Mouse (Mus musculus) hindbrain, embryonic 13.5 days (tissue): ENCODE data around the gene A630001G21Rik. TPM values are rescaled to one million over a fixed set of nuclear protein-coding genes. Genes with fewer than 3 reads are reported as not detected.

Experiments
- ATAC-seq: fragments of 200-750 bp; cut with Nextera tagmentation; 2 replicates; pipeline ENCODE4 v1.8.0; 2017; ENCODE audit warnings: moderate TSS enrichment; ENCODE audit not compliant: low FRiP score
- H3K27ac ChIP-seq: fragments of 300-500 bp; sonication (generic); 2 replicates; pipeline ENCODE4 v1.5.1; 2015; ENCODE audit warnings: inconsistent platforms, mild to moderate bottlenecking, moderate library complexity
- H3K27me3 ChIP-seq: fragments of 300-500 bp; sonication (generic); 2 replicates; pipeline ENCODE4 v1.6.1; 2015; ENCODE audit warnings: mild to moderate bottlenecking, inconsistent platforms
- H3K36me3 ChIP-seq: fragments of 300-500 bp; sonication (generic); 2 replicates; pipeline ENCODE4 v1.6.1; 2015; ENCODE audit warnings: mild to moderate bottlenecking, inconsistent platforms
- H3K4me1 ChIP-seq: fragments of 300-500 bp; sonication (generic); replicated peaks from 2 replicates; pipeline ENCODE4 v1.6.1; 2015; ENCODE audit warnings: inconsistent platforms
- H3K4me2 ChIP-seq: fragments of 300-500 bp; sonication (generic); 2 replicates; pipeline ENCODE4 v1.6.1; 2015; ENCODE audit warnings: inconsistent platforms, mild to moderate bottlenecking, moderate library complexity
- H3K4me3 ChIP-seq: fragments of 300-500 bp; sonication (generic); 2 replicates; pipeline ENCODE4 v1.5.1; 2015; ENCODE audit warnings: mild to moderate bottlenecking, inconsistent platforms
- H3K9ac ChIP-seq: fragments of 300-500 bp; sonication (generic); 2 replicates; pipeline ENCODE4 v1.6.1; 2015; ENCODE audit warnings: mild to moderate bottlenecking, inconsistent platforms
- H3K9me3 ChIP-seq: fragments of 300-500 bp; sonication (generic); 2 replicates; pipeline ENCODE4 v1.6.1; 2016; ENCODE audit warnings: inconsistent platforms
- WGBS: fragments of 180-500 bp; shearing (Covaris S2); methylation state at CpG from one replicate; pipeline ENCODE4 v1.1.7; 2015; 5-methylcytosine and 5-hydroxymethylcytosine counted together
- microRNA-seq: library from miRNA; unstranded; fragments of <30 nt; microRNA quantifications from one replicate; pipeline ENCODE4, GENCODE M21; 2016
- polyA plus RNA-seq: library from polyadenylated mRNA; unstranded; fragments of >200 nt; fragmentation: Nextera tagmentation; extraction: Ambion mirVana; gene quantifications from 2 replicates; pipeline ENCODE4 v1.2.1, GENCODE M21; 2015

A630001G21Rik gene
- polyA plus RNA-seq, 1 experiment from 2014 or later, result 0.65 TPM

DNA sequence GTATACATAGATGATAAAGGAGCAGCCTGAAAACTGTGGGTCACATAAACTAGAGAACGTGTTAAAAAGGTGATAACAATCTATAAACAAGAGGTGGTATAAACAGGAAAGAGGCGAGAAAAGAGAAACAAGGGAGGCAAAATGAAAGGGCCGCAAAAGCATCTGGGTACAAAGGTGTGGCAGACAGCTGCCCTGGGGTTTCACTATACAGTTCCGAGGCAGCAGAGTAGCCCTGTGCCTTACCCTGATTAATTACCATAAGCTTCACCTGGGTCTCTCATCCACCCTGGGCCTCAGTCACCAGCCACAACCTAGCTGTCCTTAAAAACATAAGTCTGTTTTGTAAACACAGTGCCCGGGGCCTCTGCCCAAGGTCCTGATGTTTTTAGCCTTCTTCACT is 91.8 kb downstream of the A630001G21Rik start:
- Histone ChIP-seq H3K4me3 (no peak overlapping the region), H3K27me3 (no peaks in the 10 kb centered on the region), H3K27ac (no peak overlapping the region), H3K4me1 (no peaks in the 10 kb centered on the region), H3K9ac (no peak overlapping the region), H3K36me3 (no peaks in the 10 kb centered on the region), H3K4me2 (no peak overlapping the region), H3K9me3 (no peaks in the 10 kb centered on the region)
- 81% methylated on average over 5 of the region's 5 CpGs for WGBS
- no peak for ATAC-seq

DNA sequence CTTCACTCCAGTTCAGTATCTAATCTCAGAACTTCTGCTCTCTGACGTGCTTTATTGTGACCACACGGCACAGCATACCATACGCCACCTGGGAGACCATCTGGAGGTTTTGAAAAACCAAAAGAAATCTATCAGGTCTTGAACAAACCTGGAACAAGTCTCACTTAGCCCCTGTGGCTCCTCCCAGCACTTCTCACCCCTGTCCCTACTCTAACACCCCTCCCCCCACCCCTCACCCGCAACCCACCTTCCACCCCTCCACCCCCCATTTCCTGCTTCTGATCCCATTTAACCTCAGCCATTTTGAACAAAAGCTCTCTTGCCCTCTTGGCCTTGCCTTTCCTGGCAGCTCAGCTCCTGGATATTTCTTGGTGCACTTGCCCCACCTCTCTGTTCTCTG is 98.2 kb downstream of the A630001G21Rik start:
- Histone ChIP-seq H3K27ac (no peak overlapping the region), H3K27me3 (no peaks in the 10 kb centered on the region), H3K36me3 (no peaks in the 10 kb centered on the region), H3K9ac (no peak overlapping the region), H3K9me3 (no peaks in the 10 kb centered on the region), H3K4me3 (no peak overlapping the region), H3K4me2 (no peak overlapping the region), H3K4me1 (no peaks in the 10 kb centered on the region)
- ATAC-seq, result no peak
- 70% methylated on average over 4 of the region's 4 CpGs for WGBS

Small RNA genes within 50 kb of the gene (microRNA-seq; reads per million reads assigned to microRNA genes)
- gene Gm25472, result not detected
- not detected for gene Mir8096

Other genes starting within 250 kb of the A630001G21Rik start
- not detected in 2 replicates for gene G530012D18Rik, start 203.0 kb downstream of the A630001G21Rik start, polyA plus RNA-seq
- 0.80 and 0.91 TPM in 2 replicates for gene Sp110, start 179.8 kb downstream of the A630001G21Rik start, polyA plus RNA-seq
- gene Sp140, start 178.3 kb downstream of the A630001G21Rik start, polyA plus RNA-seq, result 0.27 and 0.49 TPM in 2 replicates
- gene Sp100, start 128.7 kb downstream of the A630001G21Rik start, polyA plus RNA-seq, result 0.57 and 0.92 TPM in 2 replicates
- 49.6 and 52.8 TPM in 2 replicates for gene Cab39, start 14.8 kb upstream of the A630001G21Rik start, polyA plus RNA-seq
- gene Itm2c, start 115.6 kb upstream of the A630001G21Rik start, polyA plus RNA-seq, result 166 and 167 TPM in 2 replicates
- gene 4933407L21Rik, start 149.8 kb upstream of the A630001G21Rik start, polyA plus RNA-seq, result 3.5 and 3.6 TPM in 2 replicates
- gene Gpr55, start 182.4 kb upstream of the A630001G21Rik start, polyA plus RNA-seq, result 0.04 and 0.17 TPM in 2 replicates
- 0.23 and 0.35 TPM in 2 replicates for gene Spata3, start 238.2 kb upstream of the A630001G21Rik start, polyA plus RNA-seq